Mouse (Mus musculus): ENCODE results near the gene Gm11236. TPM values are rescaled to one million over a fixed set of nuclear protein-coding genes. Genes with fewer than 3 reads are reported as not detected.
"Not testable (repeated sequence)": the region's sequence is repeated elsewhere in the genome, so short reads cannot be mapped to it uniquely, and the experiment has no call there.

Gm11236 gene
- not detected for total RNA-seq (2021)

GRCm38 (mm10) chr4:73637821-73638220 lies at the start of gene Gm11236:
Gm11236 (plus strand) TSS chr4:73638121.
- intact Hi-C loops (cut with DNase I), result not testable (repeated sequence)

GRCm38 (mm10) chr4:73599248-73599647 lies 38.7 kb upstream of the Gm11236 start:
- intact Hi-C loops (cut with DNase I), result no loop called here
- DNase-seq, result no peak

More at GRCm38 (mm10) chr4:73637821-73638220, at the start of gene Gm11236:
- DNase-seq, result not testable (repeated sequence)

- intact Hi-C loops (cut with DNase I); DNase-seq: not testable (repeated sequence)
Observed at GRCm38 (mm10) chr4:73607581-73607980, 30.3 kb upstream of the Gm11236 start, which contains the start of gene Gm11238. Gm11238 (plus strand) TSS chr4:73607881.

- DNase-seq; intact Hi-C loops (cut with DNase I): not testable (repeated sequence)
Observed at GRCm38 (mm10) chr4:73622684-73623083, 15.2 kb upstream of the Gm11236 start, which contains the start of gene Gm11237. Gm11237 (plus strand) TSS chr4:73622984.

- intact Hi-C loops (cut with DNase I); DNase-seq: not testable (repeated sequence)
Observed at GRCm38 (mm10) chr4:73661864-73662263, 23.9 kb downstream of the Gm11236 start.

- intact Hi-C loops (cut with DNase I); DNase-seq: not testable (repeated sequence)
Observed at GRCm38 (mm10) chr4:73668054-73668453, 30.1 kb downstream of the Gm11236 start, which contains the start of gene Gm11239. Gm11239 (plus strand) TSS chr4:73668354.

GRCm38 (mm10) chr4:73683216-73683615 lies 45.3 kb downstream of the Gm11236 start, which contains the start of gene Gm428:
Gm428 (plus strand) TSS chr4:73683516.
- intact Hi-C loops (cut with DNase I); DNase-seq: not testable (repeated sequence)

Other genes with a start within 250 kb of the Gm11236 start
- gene Gm11487, start 233.0 kb upstream of the Gm11236 start, total RNA-seq (2021), result not detected
- not detected for gene Gm11238, start 30.2 kb upstream of the Gm11236 start, total RNA-seq (2021)
- gene Gm11237, start 15.1 kb upstream of the Gm11236 start, total RNA-seq (2021), result not detected
- gene Gm11239, start 30.2 kb downstream of the Gm11236 start, total RNA-seq (2021), result not detected
- not detected for gene Gm428, start 45.4 kb downstream of the Gm11236 start, total RNA-seq (2021)
- under 1 TPM; 0.36 to 0.70 TPM for gene Rasef, start 152.9 kb downstream of the Gm11236 start, total RNA-seq (2021)
- gene Gm11758, start 238.1 kb downstream of the Gm11236 start, total RNA-seq (2021), result not detected

Measured in heart, postnatal 36 days (tissue).